Mouse (Mus musculus) testis, adult 2 months (tissue): Measurements from ENCODE around the gene Eif2d. TPM values are rescaled to one million over a fixed set of nuclear protein-coding genes. Genes with fewer than 3 reads are reported as not detected.

ENCODE experiments used
- H3K27ac ChIP-seq: fragments of 200-500 bp; 2 replicates; pipeline ENCODE4 v1.5.1; 2012; ENCODE audit warnings: low read depth, low read length; ENCODE audit not compliant: control insufficient read depth, insufficient read depth
- H3K27me3 ChIP-seq: fragments of 200-500 bp; 2 replicates; pipeline ENCODE4 v1.6.1; 2012; ENCODE audit warnings: mild to moderate bottlenecking, low read length, moderate library complexity; ENCODE audit not compliant: control insufficient read depth, insufficient read depth
- H3K36me3 ChIP-seq: fragments of 200-500 bp; 2 replicates; pipeline ENCODE4 v1.6.1; 2012; ENCODE audit warnings: mild to moderate bottlenecking, low read length; ENCODE audit not compliant: control insufficient read depth, insufficient read depth
- H3K4me1 ChIP-seq: fragments of 200-500 bp; 2 replicates; pipeline ENCODE4 v1.6.1; 2012; ENCODE audit warnings: low read length; ENCODE audit not compliant: control insufficient read depth, insufficient read depth
- H3K4me3 ChIP-seq: fragments of 200-500 bp; 2 replicates; pipeline ENCODE4 v1.5.1; 2012; ENCODE audit warnings: low read depth, mild to moderate bottlenecking, low read length, moderate library complexity, mixed read lengths; ENCODE audit not compliant: control insufficient read depth
- CTCF ChIP-seq: fragments of 200-500 bp; IDR thresholded peaks from 2 replicates; pipeline ENCODE4 v1.5.1; 2012; ENCODE audit warnings: low read depth, mild to moderate bottlenecking, inconsistent platforms, low read length, moderate library complexity; ENCODE audit not compliant: control insufficient read depth, insufficient read depth, insufficient replicate concordance
- POLR2A ChIP-seq: fragments of 200-500 bp; IDR thresholded peaks from 2 replicates; pipeline ENCODE4 v1.6.1; 2012; ENCODE audit warnings: low read depth, mild to moderate bottlenecking, inconsistent platforms, low read length, moderate library complexity; ENCODE audit not compliant: control insufficient read depth
- polyA plus RNA-seq: library from polyadenylated mRNA; depleted of rRNA; stranded (reverse); fragments of >200 nt; gene quantifications from 2 replicates; pipeline ENCODE4 v1.2.3, GENCODE M21; 2012

The Eif2d gene
- polyA plus RNA-seq, 1 experiment = 18.1 TPM

GRCm38 (mm10) chr1:131180386-131180785, 27.4 kb downstream of the Eif2d start:
- Histone ChIP-seq H3K4me3 (no peak overlapping the region), H3K27me3 (no peaks in the 10 kb centered on the region), H3K36me3 (no peaks in the 10 kb centered on the region; the same call in 1 of the 2 replicates), H3K4me1 (no peaks in the 10 kb centered on the region; the same call in 1 of the 2 replicates), H3K27ac (no peak overlapping the region)
- no peak for TF ChIP-seq POLR2A

GRCm38 (mm10) chr1:131181642-131182527, 28.9 kb downstream of the Eif2d start:
- Histone ChIP-seq H3K4me1 (no peaks in the 10 kb centered on the region; the same call in 1 of the 2 replicates), H3K27me3 (no peaks in the 10 kb centered on the region), H3K36me3 (no peaks in the 10 kb centered on the region; the same call in 1 of the 2 replicates), H3K4me3 (no peak overlapping the region), H3K27ac (no peak overlapping the region)
- peak; percentile 74 for TF ChIP-seq CTCF
- no peak for TF ChIP-seq POLR2A

GRCm38 (mm10) chr1:131183201-131183600, 30.2 kb downstream of the Eif2d start:
- no peak overlapping the region for H3K4me3 ChIP-seq
- H3K4me1 ChIP-seq = no peaks in the 10 kb centered on the region; the same call in 1 of the 2 replicates
- H3K27ac ChIP-seq = no peak overlapping the region
- no peaks in the 10 kb centered on the region for H3K36me3 ChIP-seq
- TF ChIP-seq CTCF (no peak), POLR2A (no peak)
- no peaks in the 10 kb centered on the region for H3K27me3 ChIP-seq

GRCm38 (mm10) chr1:131184253-131184955, 31.4 kb downstream of the Eif2d start:
- no peak for TF ChIP-seq POLR2A
- no peak for TF ChIP-seq CTCF
- H3K27ac ChIP-seq = no peak overlapping the region
- H3K27me3 ChIP-seq = no peaks in the 10 kb centered on the region
- no peaks in the 10 kb centered on the region for H3K36me3 ChIP-seq
- no peak overlapping the region for H3K4me3 ChIP-seq
- no peaks in the 10 kb centered on the region; the same call in 1 of the 2 replicates for H3K4me1 ChIP-seq

- Histone ChIP-seq H3K27me3 (no peaks in the 10 kb centered on the region), H3K27ac (no peak overlapping the region), H3K4me3 (no peak overlapping the region), H3K4me1 (no peaks in the 10 kb centered on the region; the same call in 1 of the 2 replicates), H3K36me3 (no peaks in the 10 kb centered on the region)
- TF ChIP-seq POLR2A (no peak), CTCF (no peak)
Measured at GRCm38 (mm10) chr1:131184956-131185660, 32.1 kb downstream of the Eif2d start.

- H3K27ac ChIP-seq = no peak overlapping the region
- H3K36me3 ChIP-seq = no peaks in the 10 kb centered on the region
- H3K27me3 ChIP-seq = no peaks in the 10 kb centered on the region
- H3K4me1 ChIP-seq = no peaks in the 10 kb centered on the region; the same call in 1 of the 2 replicates
- TF ChIP-seq CTCF (no peak), POLR2A (no peak)
- no peak overlapping the region for H3K4me3 ChIP-seq
Measured at GRCm38 (mm10) chr1:131185821-131186506, 33.0 kb downstream of the Eif2d start.

GRCm38 (mm10) chr1:131186995-131187394, 34.0 kb downstream of the Eif2d start:
- TF ChIP-seq POLR2A (no peak), CTCF (no peak)
- no peak overlapping the region for H3K27ac ChIP-seq
- no peak overlapping the region for H3K4me3 ChIP-seq
- H3K4me1 ChIP-seq = no peaks in the 10 kb centered on the region; the same call in 1 of the 2 replicates
- H3K36me3 ChIP-seq = no peaks in the 10 kb centered on the region
- H3K27me3 ChIP-seq = no peaks in the 10 kb centered on the region
